Mouse (Mus musculus) small intestine, adult 2 months (tissue): ENCODE measurements around the gene Cables2. TPM values are rescaled to one million over a fixed set of nuclear protein-coding genes. Genes with fewer than 3 reads are reported as not detected.
A peak's percentile ranks its signal among the peaks of the same experiment; 100 is the strongest.
"Not testable (repeated sequence)": the region's sequence is repeated elsewhere in the genome, so short reads cannot be mapped to it uniquely, and the experiment has no call there.

Experiments
- H3K27ac ChIP-seq: fragments of 200-500 bp; 2 replicates; pipeline ENCODE4 v1.5.1; 2012; ENCODE audit warnings: low read depth, low read length, control low read depth, inconsistent platforms; ENCODE audit not compliant: insufficient read depth
- H3K27me3 ChIP-seq: fragments of 200-500 bp; 2 replicates; pipeline ENCODE4 v1.6.1; 2012; ENCODE audit warnings: mild to moderate bottlenecking, moderate library complexity, low read length, inconsistent platforms; ENCODE audit not compliant: control insufficient read depth, insufficient read depth
- H3K36me3 ChIP-seq: fragments of 200-500 bp; 2 replicates; pipeline ENCODE4 v1.6.1; 2012; ENCODE audit warnings: mild to moderate bottlenecking, low read length, control low read depth, inconsistent platforms; ENCODE audit not compliant: control insufficient read depth, insufficient read depth
- H3K4me1 ChIP-seq: fragments of 200-500 bp; 2 replicates; pipeline ENCODE4 v1.6.1; 2012; ENCODE audit warnings: low read length, inconsistent platforms, mixed read lengths; ENCODE audit not compliant: control insufficient read depth, insufficient read depth, insufficient read length
- H3K4me3 ChIP-seq: fragments of 200-500 bp; 2 replicates; pipeline ENCODE4 v1.5.1; 2012; ENCODE audit warnings: low read depth, mild to moderate bottlenecking, control low read depth, inconsistent platforms, low read length, moderate library complexity
- CTCF ChIP-seq: fragments of 200-500 bp; IDR thresholded peaks from 2 replicates; pipeline ENCODE4 v1.5.1; 2012; ENCODE audit warnings: low read depth, mild to moderate bottlenecking, control low read depth, inconsistent platforms, low read length, moderate library complexity, mixed read lengths; ENCODE audit not compliant: insufficient replicate concordance, insufficient read length; ENCODE audit errors: extremely low read depth
- POLR2A ChIP-seq: fragments of 200-500 bp; IDR thresholded peaks from 2 replicates; pipeline ENCODE4 v1.6.1; 2012; ENCODE audit warnings: low read depth, mild to moderate bottlenecking, control low read depth, inconsistent platforms, low read length, moderate library complexity
- WGBS: fragments of 180-500 bp; shearing (Covaris S2); methylation state at CpG from one replicate; pipeline ENCODE4 v1.1.7; 2018; 5-methylcytosine and 5-hydroxymethylcytosine counted together
- polyA plus RNA-seq: library from polyadenylated mRNA; depleted of rRNA; stranded (reverse); fragments of >200 nt; gene quantifications from 2 replicates; pipeline ENCODE4 v1.2.3, GENCODE M21; 2012

Gene Cables2
- polyA plus RNA-seq, 1 experiment, result 32.0 TPM

- Histone ChIP-seq H3K4me3 (no peak overlapping the region), H3K27ac (no peak overlapping the region), H3K27me3 (no peaks in the 10 kb centered on the region), H3K4me1 (peaks cover 4% of the 10 kb centered on the region; the same call in 1 of the 2 replicates), H3K36me3 (peaks cover 44% of the 10 kb centered on the region)
- WGBS, result 66% methylated on average over 8 of the region's 8 CpGs
- TF ChIP-seq POLR2A (no peak), CTCF (no peak)
Observed at GRCm38 (mm10) chr2:180260610-180261480, 12.5 kb downstream of the Cables2 start.

DNA sequence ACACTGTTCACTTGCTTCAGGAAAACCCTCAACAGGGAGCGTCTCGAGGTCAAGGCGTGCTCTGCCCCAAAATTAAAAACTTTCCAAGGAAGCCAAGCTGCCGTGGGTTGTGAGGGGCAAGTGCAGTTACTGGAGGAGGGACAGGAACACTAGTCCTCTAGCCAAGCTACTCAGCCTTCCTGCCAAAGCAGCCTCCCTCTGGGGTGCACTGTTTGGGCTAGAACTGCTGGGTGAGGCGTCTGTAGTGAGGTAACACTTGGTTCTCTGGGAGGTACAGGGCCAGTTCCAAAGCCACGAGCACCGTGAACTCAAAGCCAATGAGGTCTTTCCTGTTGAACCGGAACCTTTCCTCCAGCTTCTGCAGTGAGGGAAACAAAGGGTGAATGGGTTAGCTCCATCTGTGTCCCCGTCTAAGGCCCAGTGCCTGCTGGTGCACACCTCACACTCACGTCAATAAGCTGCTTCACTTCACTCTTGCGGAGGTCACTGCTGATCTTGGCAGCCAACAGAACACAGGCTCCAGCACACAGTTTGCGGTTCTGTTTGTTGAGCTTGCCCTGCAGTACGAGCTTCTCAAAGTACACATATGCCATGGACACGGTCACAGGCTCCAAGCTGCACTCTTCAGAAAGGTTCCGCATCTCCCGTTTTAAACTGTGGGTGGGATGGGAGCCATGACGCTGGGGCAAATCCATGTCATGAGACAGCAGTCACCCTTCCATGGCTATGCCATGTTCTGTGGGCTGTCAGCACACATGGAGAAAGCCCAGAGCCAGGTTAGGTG is 13.3 kb downstream of the Cables2 start:
- not testable (repeated sequence) for H3K4me3 ChIP-seq, H3K27me3 ChIP-seq, H3K27ac ChIP-seq, H3K4me1 ChIP-seq
- H3K36me3 ChIP-seq, result peaks cover 44% of the 10 kb centered on the region
- WGBS, result 68% methylated on average over 17 of the region's 17 CpGs

DNA sequence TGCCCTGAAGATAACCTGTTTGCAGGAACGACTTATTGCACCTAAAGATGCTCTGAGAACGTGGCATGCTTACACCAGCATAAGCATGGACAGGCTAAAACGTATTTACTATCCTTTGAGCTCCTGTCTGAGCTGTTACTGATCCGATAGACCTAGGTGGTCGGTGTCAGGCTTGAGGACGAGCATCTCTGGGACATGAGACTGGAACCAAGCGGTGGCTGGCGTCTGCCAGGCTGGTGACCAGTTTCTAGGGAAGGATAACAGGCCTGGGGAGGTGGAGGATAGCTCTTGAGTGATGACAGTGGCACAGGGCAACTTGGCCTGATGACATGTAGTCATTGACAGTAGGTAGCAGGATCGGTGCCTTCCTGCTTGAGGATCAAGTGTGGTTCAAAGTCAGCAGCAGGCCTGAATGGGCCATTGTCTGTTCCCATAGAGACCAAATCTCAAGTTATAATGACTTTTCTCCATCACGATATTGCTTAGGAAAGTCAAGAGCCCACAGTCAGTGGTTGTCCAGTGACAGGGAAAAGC is 14.3 kb downstream of the Cables2 start:
- H3K27me3 ChIP-seq, H3K4me1 ChIP-seq, H3K4me3 ChIP-seq, H3K27ac ChIP-seq: not testable (repeated sequence)
- 64% methylated on average over 10 of the region's 10 CpGs for WGBS
- H3K36me3 ChIP-seq, result peaks cover 40% of the 10 kb centered on the region

GRCm38 (mm10) chr2:180257963-180258865 is 15.1 kb downstream of the Cables2 start:
- WGBS, result 41% methylated on average over 11 of the region's 11 CpGs
- 0 out of 2 replicates have a peak overlapping the region, but pooled peaks have one; percentile 29 for H3K27ac ChIP-seq
- H3K4me3 ChIP-seq, result peak overlapping the region; percentile 83
- H3K4me1 ChIP-seq, result peaks cover 4% of the 10 kb centered on the region
- H3K36me3 ChIP-seq, result peaks cover 33% of the 10 kb centered on the region
- TF ChIP-seq POLR2A (no peak), CTCF (no peak)
- H3K27me3 ChIP-seq, result no peaks in the 10 kb centered on the region

DNA sequence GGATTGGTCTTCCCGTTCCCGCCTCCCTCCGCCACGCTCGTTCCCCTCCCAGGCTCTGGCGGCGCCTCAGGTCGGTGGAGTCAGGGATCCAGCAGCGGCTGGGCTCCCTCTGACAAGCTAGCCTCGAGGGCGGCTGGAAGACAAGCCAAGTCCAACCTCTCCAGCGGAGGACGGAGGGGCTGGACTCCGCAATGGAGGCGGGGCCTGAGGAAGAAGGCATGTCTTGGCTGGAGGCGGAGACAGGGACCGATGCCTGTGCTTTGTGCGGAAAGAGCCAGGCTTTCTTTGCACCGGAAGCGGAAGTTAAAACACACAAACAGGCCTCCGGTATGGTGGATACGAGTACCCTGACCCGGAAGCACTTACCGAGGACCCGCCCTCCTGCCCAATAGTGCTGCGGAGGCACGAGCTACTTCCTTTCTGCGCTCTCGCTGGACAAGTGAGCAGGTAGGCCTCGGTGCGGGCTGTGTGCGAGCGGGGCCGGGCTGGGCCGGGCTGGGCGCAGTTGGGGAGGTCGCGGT is 16.2 kb downstream of the Cables2 start, which contains the start of gene Rps21:
Rps21 (plus strand) TSS at position 377 of the 521 bp plus-strand sequence.
- WGBS, result under 1% methylated on average over 38 of the region's 38 CpGs
- H3K4me3 ChIP-seq, result peak within 1 kb of the TSS; percentile 83
- H3K27ac ChIP-seq, result peak within 1 kb of the TSS; percentile 64
- H3K27me3 ChIP-seq, result no peaks in the 10 kb centered on the region
- TF ChIP-seq POLR2A (peak; percentile 80), CTCF (no peak)
- H3K36me3 ChIP-seq, result peaks cover 24% of the 10 kb centered on the region
- peaks cover 4% of the 10 kb centered on the region for H3K4me1 ChIP-seq

GRCm38 (mm10) chr2:180256296-180257000 is 16.8 kb downstream of the Cables2 start:
- Histone ChIP-seq H3K4me1 (peaks cover 4% of the 10 kb centered on the region), H3K27me3 (no peaks in the 10 kb centered on the region), H3K36me3 (peaks cover 19% of the 10 kb centered on the region), H3K27ac (peak overlapping the region; percentile 64), H3K4me3 (peak overlapping the region; percentile 64)
- 17% methylated on average over 26 of the region's 26 CpGs for WGBS
- no peak for TF ChIP-seq CTCF
- TF ChIP-seq POLR2A, result no peak
